Mouse (Mus musculus) kidney, adult 2 months (tissue): ENCODE data around the gene Ggact.

Experiments used
- CTCF ChIP-seq: fragments of 200-500 bp; conservative IDR thresholded peaks from 2 replicates; pipeline ENCODE4 v1.5.1; 2011; ENCODE audit warnings: low read depth, mild to moderate bottlenecking, control low read depth, low read length, moderate library complexity, mixed read lengths; ENCODE audit not compliant: insufficient read depth, insufficient read length
- POLR2A ChIP-seq: fragments of 200-500 bp; IDR thresholded peaks from one replicate; pipeline ENCODE4 v1.6.1; 2011; ENCODE audit warnings: low read depth, low read length, control low read depth

DNA sequence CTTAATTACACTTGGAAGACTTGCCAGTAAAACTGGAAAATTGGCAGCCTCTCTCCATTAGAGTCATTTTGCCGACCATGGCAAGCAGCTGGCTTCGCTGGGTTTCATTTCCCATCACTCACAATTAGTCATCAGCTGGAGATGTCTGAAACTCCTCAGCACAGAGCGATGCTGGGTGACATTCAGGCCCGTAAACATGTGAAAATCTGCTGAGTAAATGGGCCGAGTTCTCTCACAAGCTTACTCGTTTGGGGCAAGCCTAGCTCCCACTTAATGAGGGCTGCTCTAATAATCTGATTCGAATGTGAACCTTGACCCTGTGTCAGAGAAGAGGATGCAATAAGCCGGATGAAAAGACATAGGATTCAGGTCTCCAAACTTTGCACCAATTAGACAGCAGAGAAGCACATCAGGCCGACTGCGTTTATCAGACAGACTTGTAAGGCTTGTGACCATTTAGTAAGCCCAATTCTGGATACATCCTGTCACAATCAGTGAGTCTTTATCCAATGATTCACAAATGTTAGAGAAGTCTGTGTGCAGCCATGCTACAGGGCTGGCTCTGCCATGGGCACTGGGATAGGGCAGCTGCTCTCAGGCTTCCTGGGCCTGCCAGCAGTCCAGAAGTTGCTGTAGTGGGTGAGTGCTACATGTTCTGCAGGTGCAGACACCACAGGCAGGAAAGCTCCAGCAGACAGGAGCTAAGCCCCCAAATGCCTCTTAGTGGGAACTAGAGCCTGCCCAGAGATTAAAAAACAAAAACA is 29.6 kb downstream of the Ggact start:
- TF ChIP-seq CTCF (no peak), POLR2A (no peak)
